Comparison of ENCODE assay signal across 10 mouse cellular contexts in the genomic region with DNA sequence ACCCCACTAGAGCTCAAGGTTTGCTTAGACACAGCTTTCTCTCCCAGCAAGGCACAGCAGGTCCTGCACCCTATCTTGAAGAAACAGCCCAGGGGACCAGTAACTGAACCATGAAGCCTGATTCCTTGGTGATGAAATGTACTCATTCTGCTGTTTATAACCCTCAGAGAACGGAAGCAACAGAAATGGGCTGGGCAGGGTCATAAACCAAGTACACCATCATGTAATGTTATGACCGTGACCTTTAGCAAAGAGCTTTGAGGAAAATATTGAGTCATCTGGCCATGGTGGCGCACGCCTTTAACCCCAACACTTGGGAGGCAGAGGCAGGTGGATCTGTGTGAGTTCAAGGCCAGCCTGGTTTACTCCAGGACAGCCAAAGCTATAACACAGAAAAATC. TPM values are rescaled to one million over a fixed set of nuclear protein-coding genes. Genes with fewer than 3 reads are reported as not detected.
DNase-seq lines count a peak whose midpoint lies in the region; ATAC-seq lines count a peak whose summit lies in the region.
"Had no signal": no experiment of that assay in that cellular context is flagged by ENCODE, and none has a peak within 500 bp of the region (broad histone marks: within the 10 kb centered on the region; RNA-seq: fewer than 3 reads in every experiment).

No protein-coding gene starts in this region.

- H3K36me3 ChIP-seq in neural tube, embryonic 11.5 days (ENCODE audit: control insufficient read depth, insufficient read depth, low read length) = no peaks in the 10 kb centered on the region
- H3K36me3 ChIP-seq in hindbrain, embryonic 14.5 days (replicated peaks; ENCODE audit: control insufficient read depth, insufficient read depth) = no peaks in the 10 kb centered on the region
- no peaks in the 10 kb centered on the region for H3K36me3 ChIP-seq in midbrain, embryonic 12.5 days

- no peak for ATAC-seq in neural tube, embryonic 11.5 days (ENCODE audit: insufficient read depth, low FRiP score, low TSS enrichment)
- no peak for ATAC-seq in hindbrain, embryonic 14.5 days (ENCODE audit: low FRiP score)
- no peak for ATAC-seq in midbrain, embryonic 12.5 days (ENCODE audit: low FRiP score, low read depth)
- ATAC-seq: inflammation-experienced regulatory T-cells, adult 6 months had no signal

- H3K27me3 ChIP-seq in neural tube, embryonic 11.5 days (ENCODE audit: control insufficient read depth, insufficient read depth, low read length) = no peaks in the 10 kb centered on the region
- no peaks in the 10 kb centered on the region for H3K27me3 ChIP-seq in hindbrain, embryonic 14.5 days (ENCODE audit: control insufficient read depth, insufficient read depth, low read length)
- H3K27me3 ChIP-seq in midbrain, embryonic 12.5 days = no peaks in the 10 kb centered on the region
- H3K27me3 ChIP-seq: liver, embryonic 15.5 days had no signal

- 88% methylated on average over 4 of the region's 4 CpGs for WGBS in neural tube, embryonic 11.5 days
- WGBS in hindbrain, embryonic 14.5 days = 88% methylated on average over 4 of the region's 4 CpGs
- 95% methylated on average over 4 of the region's 4 CpGs for WGBS in midbrain, embryonic 12.5 days

- H3K27ac ChIP-seq in neural tube, embryonic 11.5 days (ENCODE audit: low read depth, low read length) = peak overlapping the region; percentile 95
- peak overlapping the region; percentile 84 for H3K27ac ChIP-seq in hindbrain, embryonic 14.5 days
- peak overlapping the region; percentile 89 for H3K27ac ChIP-seq in midbrain, embryonic 12.5 days (replicated peaks)
- H3K27ac ChIP-seq: liver, embryonic 15.5 days had no signal

- no peaks in the 10 kb centered on the region for H3K9me3 ChIP-seq in neural tube, embryonic 11.5 days (ENCODE audit: control insufficient read depth, low read length)
- H3K9me3 ChIP-seq in hindbrain, embryonic 14.5 days (ENCODE audit: control insufficient read depth, low read length) = no peaks in the 10 kb centered on the region
- no peaks in the 10 kb centered on the region for H3K9me3 ChIP-seq in midbrain, embryonic 12.5 days
- H3K9me3 ChIP-seq: liver, embryonic 15.5 days had no signal

- no peak overlapping the region for H3K4me3 ChIP-seq in neural tube, embryonic 11.5 days (ENCODE audit: low read depth, low read length)
- H3K4me3 ChIP-seq in hindbrain, embryonic 14.5 days (replicated peaks; ENCODE audit: low read length) = no peak overlapping the region
- H3K4me3 ChIP-seq in midbrain, embryonic 12.5 days = no peak overlapping the region
- H3K4me3 ChIP-seq: liver, embryonic 15.5 days had no signal

- peaks cover 9% of the 10 kb centered on the region for H3K4me1 ChIP-seq in neural tube, embryonic 11.5 days (ENCODE audit: control insufficient read depth, insufficient read depth, low read length)
- H3K4me1 ChIP-seq in hindbrain, embryonic 14.5 days (replicated peaks; ENCODE audit: control insufficient read depth, insufficient read depth, low read length) = peaks cover 21% of the 10 kb centered on the region
- peaks cover 44% of the 10 kb centered on the region for H3K4me1 ChIP-seq in midbrain, embryonic 12.5 days

- no peak overlapping the region for H3K4me2 ChIP-seq in neural tube, embryonic 11.5 days (ENCODE audit: low read depth)
- no peak overlapping the region for H3K4me2 ChIP-seq in hindbrain, embryonic 14.5 days (replicated peaks)
- H3K4me2 ChIP-seq in midbrain, embryonic 12.5 days (replicated peaks) = no peak overlapping the region
- H3K4me2 ChIP-seq: liver, embryonic 15.5 days had no signal

- no peak for DNase-seq in neural tube, embryonic 11.5 days (ENCODE audit: low spot score)
- no peak for DNase-seq in neural tube, embryonic 10.5 days (ENCODE audit: extremely low spot score, low spot score)
- DNase-seq in hindbrain, embryonic 14.5 days (ENCODE audit: low spot score) = no peak
- DNase-seq in frontal cortex, postnatal 25 days (ENCODE audit: low spot score in 2 of 2) = no peak
- DNase-seq in right cerebral cortex, postnatal 25 days = no peak
- DNase-seq in cerebellum, adult 18-20 months = no peak

- no peak overlapping the region for H3K9ac ChIP-seq in neural tube, embryonic 11.5 days (ENCODE audit: low read length)
- no peak overlapping the region for H3K9ac ChIP-seq in hindbrain, embryonic 14.5 days
- H3K9ac ChIP-seq in midbrain, embryonic 12.5 days (replicated peaks) = no peak overlapping the region
- H3K9ac ChIP-seq: liver, embryonic 15.5 days had no signal

RNA-seq across cellular contexts. Expression of gene Acss1, which starts 23.1 kb away (rescaled TPM):
- polyA plus RNA-seq in neural tube, embryonic 11.5 days (2014; fragmentation: Nextera tagmentation; extraction: Ambion mirVana) = 18.4 and 21.5 TPM in 2 replicates
- polyA plus RNA-seq in hindbrain, embryonic 14.5 days (2014; fragmentation: Nextera tagmentation; extraction: Ambion mirVana) = 14.8 and 18.2 TPM in 2 replicates
- polyA plus RNA-seq in midbrain, embryonic 12.5 days (2016; fragmentation: Nextera tagmentation; extraction: Ambion mirVana) = 25.1 and 26.8 TPM in 2 replicates

RNA-seq across cellular contexts. Expression of gene Apmap, which starts 36.9 kb away (rescaled TPM):
- 39.9 and 41.2 TPM in 2 replicates for polyA plus RNA-seq in neural tube, embryonic 11.5 days (2014; fragmentation: Nextera tagmentation; extraction: Ambion mirVana)
- 41.6 and 42.6 TPM in 2 replicates for polyA plus RNA-seq in hindbrain, embryonic 14.5 days (2014; fragmentation: Nextera tagmentation; extraction: Ambion mirVana)
- polyA plus RNA-seq in midbrain, embryonic 12.5 days (2016; fragmentation: Nextera tagmentation; extraction: Ambion mirVana) = 37.1 and 38.4 TPM in 2 replicates

RNA-seq across cellular contexts. Expression of gene Vsx1, which starts 43.9 kb away (rescaled TPM):
- polyA plus RNA-seq in neural tube, embryonic 11.5 days (2014; fragmentation: Nextera tagmentation; extraction: Ambion mirVana) = 0.91 and 0.99 TPM in 2 replicates
- polyA plus RNA-seq in hindbrain, embryonic 14.5 days (2014; fragmentation: Nextera tagmentation; extraction: Ambion mirVana) = 0.05 TPM in 2 replicates
- 0.09 and 0.13 TPM in 2 replicates for polyA plus RNA-seq in midbrain, embryonic 12.5 days (2016; fragmentation: Nextera tagmentation; extraction: Ambion mirVana)
- polyA plus RNA-seq: inflammation-experienced regulatory T-cells, adult 6 months; liver, embryonic 15.5 days; stomach, embryonic 16.5 days had no signal
